Mouse (Mus musculus): ENCODE results near the gene Ankrd44. TPM values are rescaled to one million over a fixed set of nuclear protein-coding genes. Genes with fewer than 3 reads are reported as not detected.

Ankrd44 gene
- polyA plus RNA-seq, 1 experiment from 2014 or later: 4.3 TPM

DNA sequence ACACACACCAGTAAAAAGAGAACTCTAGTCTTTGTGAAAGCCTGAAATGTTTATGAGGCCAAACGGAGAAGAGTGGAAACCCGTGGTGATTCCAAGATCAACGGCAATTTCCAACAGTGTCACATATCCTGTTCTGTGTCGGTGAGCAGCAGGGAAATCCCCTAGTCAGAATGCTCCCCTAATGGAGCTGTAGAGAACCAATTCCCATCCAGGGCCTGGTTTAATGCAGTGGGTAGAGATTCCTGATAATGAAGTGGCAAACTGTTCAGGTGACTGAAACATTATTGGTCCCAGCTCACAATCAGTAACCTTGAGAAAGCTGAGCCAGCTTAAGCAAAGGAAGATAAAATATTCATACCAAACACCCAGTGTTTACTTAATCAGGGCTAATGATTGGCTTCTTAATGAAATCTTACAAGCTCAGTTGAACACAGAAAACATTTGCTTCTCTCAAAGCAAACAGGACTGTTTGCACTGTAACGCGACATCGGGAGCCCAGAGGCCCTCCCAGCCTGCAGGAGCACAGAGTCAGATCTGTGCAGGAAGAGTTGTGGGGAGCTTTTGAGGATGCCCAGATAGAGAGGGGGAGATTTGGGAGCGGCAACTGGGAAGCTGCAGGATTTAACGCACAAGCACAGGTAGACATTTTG, 110.9 kb downstream of the Ankrd44 start:
- ATAC-seq (replicated peaks; ENCODE audit: low FRiP score, low read depth): no peak; the same call in 1 of the 2 replicates
- H3K9me3 ChIP-seq (replicated peaks; ENCODE audit: low read length): no peaks in the 10 kb centered on the region
- H3K4me2 ChIP-seq (ENCODE audit: low read length): no peak overlapping the region
- H3K27ac ChIP-seq: 0 out of 2 replicates have a peak overlapping the region, but pooled peaks have one; percentile 4
- no peaks in the 10 kb centered on the region for H3K27me3 ChIP-seq (ENCODE audit: insufficient read depth, low read length)
- WGBS: 30% methylated on average over 9 of the region's 9 CpGs
- no peaks in the 10 kb centered on the region for H3K36me3 ChIP-seq (ENCODE audit: insufficient read depth, low read length)
- DNase-seq (ENCODE audit: low spot score): no peak
- H3K4me1 ChIP-seq (replicated peaks; ENCODE audit: insufficient read depth, low read length): no peaks in the 10 kb centered on the region
- H3K9ac ChIP-seq (ENCODE audit: low read depth, low read length): no peak overlapping the region
- TF ChIP-seq CTCF (IDR thresholded peaks at IDR 0.05; ENCODE audit: low read depth): no peak
- no peak overlapping the region for H3K4me3 ChIP-seq (replicated peaks; ENCODE audit: low read depth, low read length)

DNA sequence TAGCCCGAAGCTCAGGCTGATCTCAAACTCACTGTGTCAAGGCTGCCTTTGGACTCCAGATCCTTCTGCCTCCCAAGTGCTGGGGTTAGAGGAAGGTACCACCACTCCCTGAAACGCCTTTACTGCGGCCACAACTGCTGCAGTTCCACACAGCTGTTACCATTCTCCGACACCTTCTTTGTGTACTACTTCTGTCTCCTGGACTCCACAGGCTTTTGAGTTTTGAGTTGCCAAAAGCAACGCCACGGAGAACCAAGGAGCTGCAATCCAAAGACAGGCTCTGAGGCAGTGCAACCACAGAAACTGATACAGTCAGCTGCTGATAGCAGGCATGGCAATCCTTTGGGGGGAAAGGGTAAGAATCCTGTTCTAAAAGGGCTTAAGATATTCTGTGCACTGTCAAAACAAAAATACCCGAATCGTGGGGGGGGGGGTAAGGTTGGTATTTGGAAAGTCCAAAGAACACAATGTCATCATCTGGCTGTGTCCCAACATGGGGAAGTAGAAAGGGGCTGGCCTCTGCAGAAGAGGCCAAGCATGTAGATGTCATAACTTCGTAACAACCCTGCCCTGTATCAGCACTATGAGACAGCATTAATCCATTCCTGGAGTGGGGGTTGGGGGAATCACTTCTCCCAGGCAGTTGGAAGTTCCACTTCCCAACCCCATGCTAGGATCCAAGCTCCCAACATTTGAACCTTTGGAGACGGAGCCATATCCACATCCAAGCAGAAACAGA, 116.2 kb downstream of the Ankrd44 start:
- Histone ChIP-seq H3K27ac (no peak overlapping the region), H3K36me3 (ENCODE audit: insufficient read depth, low read length) (no peaks in the 10 kb centered on the region), H3K9me3 (replicated peaks; ENCODE audit: low read length) (no peaks in the 10 kb centered on the region), H3K9ac (ENCODE audit: low read depth, low read length) (no peak overlapping the region), H3K4me2 (ENCODE audit: low read length) (no peak overlapping the region), H3K4me1 (replicated peaks; ENCODE audit: insufficient read depth, low read length) (no peaks in the 10 kb centered on the region), H3K27me3 (ENCODE audit: insufficient read depth, low read length) (no peaks in the 10 kb centered on the region), H3K4me3 (replicated peaks; ENCODE audit: low read depth, low read length) (no peak overlapping the region)
- no peak for TF ChIP-seq CTCF (IDR thresholded peaks at IDR 0.05; ENCODE audit: low read depth)
- ATAC-seq (replicated peaks; ENCODE audit: low FRiP score, low read depth) (no peak), DNase-seq (ENCODE audit: low spot score) (no peak)
- WGBS: 78% methylated on average over 10 of the region's 10 CpGs

DNA sequence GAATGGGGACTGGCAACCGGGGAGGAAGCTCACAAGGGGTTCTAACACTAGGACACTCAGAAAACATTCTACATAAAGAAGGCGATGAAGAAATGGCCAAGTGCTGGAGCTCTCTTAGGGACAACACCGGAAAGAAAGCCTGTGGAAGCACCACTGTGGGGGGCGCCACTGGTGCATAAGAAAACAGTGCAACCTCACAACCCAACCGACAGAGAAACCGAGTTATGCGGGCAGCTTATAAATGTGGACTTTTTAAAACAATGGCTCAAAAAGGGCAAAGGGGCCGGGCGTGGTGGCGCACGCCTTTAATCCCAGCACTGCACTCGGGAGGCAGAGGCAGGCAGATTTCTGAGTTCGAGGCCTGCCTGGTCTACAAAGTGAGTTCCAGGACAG, 117.1 kb downstream of the Ankrd44 start:
- H3K4me3 ChIP-seq (replicated peaks; ENCODE audit: low read depth, low read length): no peak overlapping the region
- WGBS: 95% methylated on average over 13 of the region's 13 CpGs
- no peaks in the 10 kb centered on the region for H3K9me3 ChIP-seq (replicated peaks; ENCODE audit: low read length)
- no peak overlapping the region for H3K9ac ChIP-seq (ENCODE audit: low read depth, low read length)
- DNase-seq (ENCODE audit: low spot score) (no peak), ATAC-seq (replicated peaks; ENCODE audit: low FRiP score, low read depth) (no peak)
- H3K36me3 ChIP-seq (ENCODE audit: insufficient read depth, low read length): no peaks in the 10 kb centered on the region
- no peak overlapping the region for H3K27ac ChIP-seq
- no peak overlapping the region for H3K4me2 ChIP-seq (ENCODE audit: low read length)
- no peaks in the 10 kb centered on the region for H3K4me1 ChIP-seq (replicated peaks; ENCODE audit: insufficient read depth, low read length)
- H3K27me3 ChIP-seq (ENCODE audit: insufficient read depth, low read length): no peaks in the 10 kb centered on the region
- no peak for TF ChIP-seq CTCF (IDR thresholded peaks at IDR 0.05; ENCODE audit: low read depth)

DNA sequence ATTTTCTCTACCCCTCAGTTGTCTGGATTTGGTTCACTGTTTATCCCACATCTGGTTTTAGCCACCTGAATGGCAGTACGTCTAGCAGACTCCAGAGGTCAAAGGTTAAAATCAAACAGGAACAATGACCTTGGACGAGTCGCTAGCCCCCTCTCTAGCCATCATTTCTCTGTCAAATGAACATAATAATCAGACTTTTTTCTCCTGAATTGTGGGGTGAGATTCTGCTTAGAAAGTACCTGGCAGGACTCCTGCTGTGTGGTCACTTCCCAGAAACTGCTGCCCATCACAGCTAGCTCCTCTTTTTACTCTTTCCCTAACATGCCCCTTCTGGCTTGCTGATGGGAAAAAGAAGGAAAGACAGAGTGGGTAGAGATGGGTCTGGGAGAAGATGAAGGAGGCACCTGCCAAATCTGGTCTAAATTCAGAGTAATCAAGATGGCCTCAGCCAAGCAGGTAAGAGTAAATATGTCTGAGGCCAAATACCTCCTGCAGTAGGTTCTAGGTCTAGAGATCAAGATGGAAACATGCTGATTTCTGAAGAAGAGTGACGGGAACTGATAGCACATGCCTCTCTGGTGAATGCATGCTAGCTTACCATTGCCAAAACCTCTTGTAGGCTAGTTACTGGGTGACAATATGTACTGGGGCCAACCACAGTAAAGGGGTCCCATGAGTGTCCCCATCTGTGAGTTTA, 117.6 kb downstream of the Ankrd44 start:
- WGBS: 64% methylated on average over 4 of the region's 4 CpGs
- H3K4me2 ChIP-seq (ENCODE audit: low read length): no peak overlapping the region
- no peaks in the 10 kb centered on the region for H3K9me3 ChIP-seq (replicated peaks; ENCODE audit: low read length)
- H3K36me3 ChIP-seq (ENCODE audit: insufficient read depth, low read length): no peaks in the 10 kb centered on the region
- ATAC-seq (replicated peaks; ENCODE audit: low FRiP score, low read depth) (no peak), DNase-seq (ENCODE audit: low spot score) (no peak)
- no peaks in the 10 kb centered on the region for H3K4me1 ChIP-seq (replicated peaks; ENCODE audit: insufficient read depth, low read length)
- TF ChIP-seq CTCF (IDR thresholded peaks at IDR 0.05; ENCODE audit: low read depth): no peak
- no peak overlapping the region for H3K9ac ChIP-seq (ENCODE audit: low read depth, low read length)
- no peaks in the 10 kb centered on the region for H3K27me3 ChIP-seq (ENCODE audit: insufficient read depth, low read length)
- H3K27ac ChIP-seq: no peak overlapping the region
- H3K4me3 ChIP-seq (replicated peaks; ENCODE audit: low read depth, low read length): no peak overlapping the region

DNA sequence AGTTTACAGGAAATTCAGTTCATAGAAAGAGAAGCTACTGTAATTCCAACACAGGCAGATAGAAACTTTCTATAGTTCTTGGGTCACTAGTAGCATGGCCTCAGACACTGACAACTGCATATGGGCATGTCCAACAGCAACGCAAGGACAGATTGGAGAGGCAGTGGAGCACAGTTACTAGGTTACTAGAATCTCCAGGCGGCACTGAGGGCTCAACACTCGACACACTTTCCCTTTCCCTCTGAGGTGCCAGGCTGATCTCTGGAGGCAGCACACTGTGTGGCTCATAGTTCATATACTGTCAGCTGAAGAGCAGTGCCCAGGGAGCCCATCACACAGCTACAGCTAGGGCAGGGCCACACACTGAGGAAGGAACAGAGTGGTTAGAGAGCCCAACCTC, 118.4 kb downstream of the Ankrd44 start:
- no peak overlapping the region for H3K27ac ChIP-seq
- no peak for TF ChIP-seq CTCF (IDR thresholded peaks at IDR 0.05; ENCODE audit: low read depth)
- no peaks in the 10 kb centered on the region for H3K4me1 ChIP-seq (replicated peaks; ENCODE audit: insufficient read depth, low read length)
- no peaks in the 10 kb centered on the region for H3K9me3 ChIP-seq (replicated peaks; ENCODE audit: low read length)
- H3K9ac ChIP-seq (ENCODE audit: low read depth, low read length): no peak overlapping the region
- H3K4me3 ChIP-seq (replicated peaks; ENCODE audit: low read depth, low read length): no peak overlapping the region
- no peak for ATAC-seq (replicated peaks; ENCODE audit: low FRiP score, low read depth)
- H3K4me2 ChIP-seq (ENCODE audit: low read length): no peak overlapping the region
- DNase-seq (ENCODE audit: low spot score): no peak
- H3K27me3 ChIP-seq (ENCODE audit: insufficient read depth, low read length): no peaks in the 10 kb centered on the region
- WGBS: 89% methylated on average over 3 of the region's 3 CpGs
- H3K36me3 ChIP-seq (ENCODE audit: insufficient read depth, low read length): no peaks in the 10 kb centered on the region

DNA sequence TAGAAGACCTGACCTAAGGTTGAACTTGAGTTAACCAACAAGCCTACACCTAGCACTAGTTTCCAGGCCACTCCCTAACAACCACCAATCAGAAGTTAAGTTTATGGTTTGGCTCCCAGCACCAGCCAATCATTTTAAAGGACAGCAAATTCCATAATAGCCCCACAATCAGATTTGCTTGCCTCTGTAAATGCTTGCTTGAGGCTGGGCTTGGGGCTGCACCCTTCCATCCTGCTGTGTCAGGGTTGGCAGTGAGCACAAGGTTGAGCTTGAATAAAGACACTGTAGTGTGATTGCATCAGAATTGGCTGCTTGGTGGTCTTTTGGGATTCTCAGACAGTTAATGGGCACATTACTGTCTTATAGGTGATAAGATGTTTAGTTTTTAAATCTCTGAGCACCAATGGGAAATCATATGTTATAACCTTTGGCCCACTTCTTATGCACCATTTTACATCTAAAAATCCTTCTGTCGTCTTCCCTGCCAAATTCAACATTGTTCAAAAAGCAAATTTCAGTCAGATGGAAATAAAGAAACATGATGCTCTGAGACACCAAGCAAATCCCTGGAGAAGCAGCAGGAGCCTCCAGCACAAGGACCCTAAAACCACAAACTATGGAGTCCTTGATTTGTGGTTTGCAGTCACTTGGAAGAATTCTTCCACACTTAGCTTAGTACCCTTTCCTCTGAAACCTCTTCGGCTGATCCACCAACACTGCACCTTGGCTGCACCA, 119.9 kb downstream of the Ankrd44 start:
- DNase-seq (ENCODE audit: low spot score) (no peak), ATAC-seq (replicated peaks; ENCODE audit: low FRiP score, low read depth) (no peak)
- Histone ChIP-seq H3K4me2 (ENCODE audit: low read length) (no peak overlapping the region), H3K27ac (no peak overlapping the region), H3K4me1 (replicated peaks; ENCODE audit: insufficient read depth, low read length) (no peaks in the 10 kb centered on the region), H3K36me3 (ENCODE audit: insufficient read depth, low read length) (no peaks in the 10 kb centered on the region), H3K9me3 (replicated peaks; ENCODE audit: low read length) (no peaks in the 10 kb centered on the region), H3K4me3 (replicated peaks; ENCODE audit: low read depth, low read length) (no peak overlapping the region), H3K27me3 (ENCODE audit: insufficient read depth, low read length) (no peaks in the 10 kb centered on the region), H3K9ac (ENCODE audit: low read depth, low read length) (no peak overlapping the region)
- TF ChIP-seq CTCF (IDR thresholded peaks at IDR 0.05; ENCODE audit: low read depth): no peak
- 81% methylated on average over 2 of the region's 2 CpGs for WGBS
